Mouse (Mus musculus): ENCODE measurements around the gene Tial1.

DNA sequence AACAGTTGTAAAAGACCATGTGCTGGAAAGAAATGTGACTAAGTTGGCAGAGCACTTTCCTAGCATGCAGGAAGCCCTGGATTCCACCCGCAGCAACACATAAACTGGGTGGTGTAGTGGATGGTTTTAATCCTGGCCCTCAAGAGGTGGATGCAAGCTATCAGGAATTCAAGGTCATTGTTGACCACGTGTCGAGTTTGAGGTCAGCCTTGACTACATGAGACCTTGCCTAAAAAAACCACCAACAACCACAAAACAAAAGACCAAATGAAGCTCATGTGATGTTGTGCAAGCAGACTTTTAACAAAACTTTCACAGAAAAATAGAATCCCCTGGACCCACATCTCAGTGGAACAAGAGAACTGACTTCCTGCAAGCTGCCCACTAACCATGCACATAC, 39.0 kb downstream of the Tial1 start:
- TF ChIP-seq CTCF (IDR thresholded peaks at IDR 0.05; ENCODE audit: borderline replicate concordance, insufficient read depth, low read length) (no peak), POLR2A (IDR thresholded peaks at IDR 0.05; ENCODE audit: low read depth, low read length) (no peak)
